Mouse (Mus musculus) frontal cortex, postnatal 14 days (tissue): ENCODE results near the gene Neu3.

Experiments used
- DNase-seq, 2 experiments: peaks; one replicate each; pipeline ENCODE4 v3.0.0; 2022; ENCODE audit warnings: low spot score in 2 of 2

The Neu3 gene

DNA sequence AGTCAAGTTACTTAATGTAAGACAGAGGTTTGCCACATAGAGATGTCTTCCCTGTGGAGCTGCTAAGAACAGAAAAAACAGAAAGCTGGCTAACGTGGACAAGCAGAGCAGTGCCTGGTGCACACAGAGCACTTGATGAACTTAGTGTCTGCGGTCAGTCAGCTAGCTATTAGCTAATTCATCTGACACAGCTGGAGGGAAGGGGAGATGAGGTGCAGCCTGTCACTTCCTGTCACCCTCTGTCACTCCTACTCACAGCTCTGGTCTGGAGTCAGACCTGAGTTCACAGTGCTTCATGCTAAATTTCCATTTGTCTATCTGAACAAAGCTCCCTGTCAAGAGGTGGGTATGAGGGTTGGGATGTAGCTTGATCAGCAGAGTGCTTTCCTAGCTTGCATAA, 34.1 kb downstream of the Neu3 start:
- DNase-seq: no peak

DNA sequence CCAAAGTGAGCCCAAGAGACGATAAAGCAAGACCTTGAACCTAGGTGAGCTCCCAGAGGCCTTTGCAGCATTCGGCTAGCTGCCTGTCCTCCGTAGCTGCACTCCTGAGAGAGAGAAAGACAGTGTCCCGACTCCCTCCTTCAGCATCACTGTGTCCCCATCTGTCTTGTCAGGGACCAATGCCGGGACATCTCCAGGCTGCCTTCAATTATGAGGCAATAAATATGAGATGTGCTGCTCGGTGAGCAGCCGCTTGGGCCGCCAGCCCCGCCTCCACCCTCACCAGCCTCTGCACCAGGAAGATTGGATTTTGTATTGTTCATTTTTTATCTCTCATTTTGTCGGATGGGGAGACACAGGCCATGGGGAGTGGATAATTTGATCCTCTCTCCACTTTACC, 37.4 kb downstream of the Neu3 start:
- no peak for DNase-seq

- no peak for DNase-seq
These were observed 39.7 kb downstream of the Neu3 start for GRCm38 (mm10) chr7:99788563-99788962.

- DNase-seq: no peak
These were observed 40.3 kb downstream of the Neu3 start for GRCm38 (mm10) chr7:99787935-99788334.

DNA sequence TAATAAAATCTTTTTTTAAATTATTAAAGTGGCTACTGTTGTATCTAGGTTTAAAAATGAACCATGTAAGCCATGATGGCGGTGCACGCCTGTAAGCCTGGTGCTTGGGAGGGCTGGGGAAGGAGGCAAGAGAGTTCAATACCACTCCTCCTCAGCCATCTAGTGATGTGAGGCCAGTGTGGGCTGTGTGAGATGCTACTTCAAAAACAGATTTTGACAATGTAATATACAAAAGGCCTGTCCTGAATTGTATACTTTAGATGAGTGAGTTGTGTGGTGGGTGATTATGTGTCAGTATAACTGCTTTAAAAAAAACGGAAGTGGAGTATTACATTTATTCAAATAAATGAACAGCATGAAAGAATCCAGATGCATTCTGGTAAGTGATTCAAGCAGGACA, 41.4 kb downstream of the Neu3 start:
- DNase-seq: no peak

- no peak for DNase-seq
These were observed 42.7 kb downstream of the Neu3 start for GRCm38 (mm10) chr7:99785553-99785952.

DNA sequence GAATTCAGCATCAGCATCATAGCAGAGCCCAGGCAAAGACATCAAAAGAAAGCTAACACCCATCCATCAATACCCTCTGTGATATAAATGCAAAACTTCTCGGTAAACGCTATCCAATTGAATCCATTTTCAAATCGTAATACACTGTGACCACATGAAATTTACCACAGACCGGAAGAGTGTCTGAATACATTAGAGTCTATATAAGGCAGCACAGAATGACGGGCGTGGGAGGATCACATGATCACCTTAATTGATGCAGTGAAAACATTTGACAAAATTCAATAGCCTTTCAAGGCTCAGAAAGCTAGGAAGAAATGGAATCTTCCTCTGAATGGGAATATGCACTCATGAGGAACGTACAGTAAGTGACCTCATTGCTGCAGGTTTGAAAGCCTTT, 44.8 kb downstream of the Neu3 start:
- no peak for DNase-seq

GRCm38 (mm10) chr7:99781916-99782315, 46.3 kb downstream of the Neu3 start:
- DNase-seq: no peak

- no peak for DNase-seq
These were observed 46.8 kb downstream of the Neu3 start for GRCm38 (mm10) chr7:99781385-99781784.

GRCm38 (mm10) chr7:99763207-99763606, 65.0 kb downstream of the Neu3 start, which contains the start of gene Olfr521:
Olfr521 (plus strand) TSS chr7:99763507.
- no peak for DNase-seq
